Mouse (Mus musculus) embryo, embryonic 10 days (tissue): ENCODE data around the gene Map3k12.

ENCODE experiments used
- DNase-seq: peaks from one replicate; pipeline ENCODE4 v3.0.0-alpha.2; 2015; ENCODE audit warnings: low spot score

Map3k12 gene

GRCm38 (mm10) chr15:102516728-102517404 lies at the start of gene Map3k12:
Gene Map3k12 (minus strand): TSS chr15:102517064.
- peak; percentile 73 for DNase-seq

- DNase-seq: no peak
Measured at GRCm38 (mm10) chr15:102563681-102564080, 46.8 kb upstream of the Map3k12 start.

- DNase-seq: no peak
Measured at GRCm38 (mm10) chr15:102563061-102563460, 46.2 kb upstream of the Map3k12 start.

GRCm38 (mm10) chr15:102562491-102562890 lies 45.6 kb upstream of the Map3k12 start:
- DNase-seq: no peak

- no peak for DNase-seq
Measured at GRCm38 (mm10) chr15:102557580-102557979, 40.7 kb upstream of the Map3k12 start.

GRCm38 (mm10) chr15:102555581-102555980 lies 38.7 kb upstream of the Map3k12 start:
- no peak for DNase-seq

- no peak for DNase-seq
Measured at GRCm38 (mm10) chr15:102552599-102552998, 35.7 kb upstream of the Map3k12 start.

GRCm38 (mm10) chr15:102547478-102547877 lies 30.6 kb upstream of the Map3k12 start:
- no peak for DNase-seq

- DNase-seq: no peak
Measured at GRCm38 (mm10) chr15:102546677-102547427, 30.0 kb upstream of the Map3k12 start.

- no peak for DNase-seq
Measured at GRCm38 (mm10) chr15:102546246-102546645, 29.4 kb upstream of the Map3k12 start.

- no peak for DNase-seq
Measured at GRCm38 (mm10) chr15:102544801-102545200, 27.9 kb upstream of the Map3k12 start.

GRCm38 (mm10) chr15:102533926-102534325 lies 17.1 kb upstream of the Map3k12 start:
- DNase-seq: no peak

GRCm38 (mm10) chr15:102532106-102532900 lies 15.4 kb upstream of the Map3k12 start:
- no peak for DNase-seq

GRCm38 (mm10) chr15:102531586-102531985 lies 14.7 kb upstream of the Map3k12 start:
- DNase-seq: no peak

GRCm38 (mm10) chr15:102530566-102530965 lies 13.7 kb upstream of the Map3k12 start:
- DNase-seq: no peak

- no peak for DNase-seq
Measured at GRCm38 (mm10) chr15:102528396-102528795, 11.5 kb upstream of the Map3k12 start.

- no peak for DNase-seq
Measured at GRCm38 (mm10) chr15:102527936-102528335, 11.1 kb upstream of the Map3k12 start.

- no peak for DNase-seq
Measured at GRCm38 (mm10) chr15:102526111-102527002, 9.5 kb upstream of the Map3k12 start.

GRCm38 (mm10) chr15:102524892-102525485 lies 8.1 kb upstream of the Map3k12 start, which contains the start of gene Npff:
Gene Npff (minus strand): TSS chr15:102524942.
- DNase-seq: peak; percentile 90

- no peak for DNase-seq
Measured at GRCm38 (mm10) chr15:102521480-102521879, 4.6 kb upstream of the Map3k12 start.

GRCm38 (mm10) chr15:102520416-102520815 lies 3.6 kb upstream of the Map3k12 start:
- DNase-seq: no peak
